Mouse (Mus musculus) myocyte (in vitro differentiated cells): ENCODE results near the gene Man2a2. TPM values are rescaled to one million over a fixed set of nuclear protein-coding genes. Genes with fewer than 3 reads are reported as not detected.

Experiments
- H3K27me3 ChIP-seq: one replicate; pipeline ENCODE4 v1.6.1; 2011; ENCODE audit not compliant: control insufficient read depth, insufficient read depth, insufficient read length
- H3K36me3 ChIP-seq: one replicate; pipeline ENCODE4 v1.6.1; 2011; ENCODE audit not compliant: control insufficient read depth, insufficient read depth
- H3K4me2 ChIP-seq: one replicate; pipeline ENCODE4 v1.6.1; 2011; ENCODE audit warnings: low read depth, control low read depth
- H3K4me3 ChIP-seq: one replicate; pipeline ENCODE4 v1.5.1; 2011; ENCODE audit warnings: mild to moderate bottlenecking, control low read depth, moderate library complexity
- H3K79me2 ChIP-seq: one replicate; pipeline ENCODE4 v1.6.1; 2011; ENCODE audit not compliant: control insufficient read depth, insufficient read depth
- H3ac ChIP-seq: one replicate; pipeline ENCODE4 v1.6.1; 2011; ENCODE audit not compliant: control insufficient read depth, insufficient read length
- CEBPB ChIP-seq: IDR thresholded peaks from 2 replicates; pipeline ENCODE4 v1.6.1; 2011; ENCODE audit warnings: mild to moderate bottlenecking, moderate library complexity; ENCODE audit not compliant: poor library complexity, insufficient read depth, severe bottlenecking
- E2F4 ChIP-seq: IDR thresholded peaks from one replicate; pipeline ENCODE4 v1.6.1; 2011; ENCODE audit warnings: mild to moderate bottlenecking, control low read depth, moderate library complexity; ENCODE audit not compliant: insufficient read depth
- MAX ChIP-seq: IDR thresholded peaks from one replicate; pipeline ENCODE4 v1.6.1; 2011; ENCODE audit warnings: low read depth, mild to moderate bottlenecking, control low read depth
- MYOD1 ChIP-seq, 3 experiments: IDR thresholded peaks; one replicate each; pipeline ENCODE4 v1.6.1; 2011; ENCODE audit warnings: control low read depth in 2 of 3, low read depth in 2 of 3, mild to moderate bottlenecking in 2 of 3, moderate library complexity in 1 of 3; ENCODE audit not compliant: insufficient read length in 2 of 3, control insufficient read depth in 1 of 3
- MYOG ChIP-seq, 3 experiments: IDR thresholded peaks; one replicate each; pipeline ENCODE4 v1.6.1; 2011; ENCODE audit warnings: control low read depth in 2 of 3, low read depth in 2 of 3, mild to moderate bottlenecking in 2 of 3; ENCODE audit not compliant: insufficient read length in 2 of 3, control insufficient read depth in 1 of 3, insufficient read depth in 1 of 3
- POLR2A ChIP-seq: IDR thresholded peaks from one replicate; pipeline ENCODE4 v1.6.1; 2011; ENCODE audit warnings: low read depth, mild to moderate bottlenecking, control low read depth, moderate library complexity; ENCODE audit not compliant: insufficient read length
- POLR2AphosphoS2 ChIP-seq: IDR thresholded peaks from one replicate; pipeline ENCODE4 v1.6.1; 2011; ENCODE audit warnings: low read depth, control low read depth; ENCODE audit not compliant: insufficient read length
- REST ChIP-seq: IDR thresholded peaks from one replicate; pipeline ENCODE4 v1.6.1; 2011; ENCODE audit warnings: mild to moderate bottlenecking, control low read depth, moderate library complexity; ENCODE audit not compliant: insufficient read depth, insufficient read length
- SRF ChIP-seq: IDR thresholded peaks from one replicate; pipeline ENCODE4 v1.6.1; 2011; ENCODE audit warnings: low read depth; ENCODE audit not compliant: control insufficient read depth, insufficient read length
- TCF12 ChIP-seq: IDR thresholded peaks from one replicate; pipeline ENCODE4 v1.6.1; 2011; ENCODE audit warnings: mild to moderate bottlenecking, control low read depth; ENCODE audit not compliant: poor library complexity, insufficient read depth, severe bottlenecking
- TCF3 ChIP-seq: IDR thresholded peaks from one replicate; pipeline ENCODE4 v1.6.1; 2011; ENCODE audit warnings: low read depth, control low read depth; ENCODE audit not compliant: insufficient read length
- USF1 ChIP-seq: IDR thresholded peaks from one replicate; pipeline ENCODE4 v1.6.1; 2011; ENCODE audit warnings: low read depth, mild to moderate bottlenecking, control low read depth, moderate library complexity
- polyA plus RNA-seq: library from polyadenylated mRNA; unstranded; fragments of >200 nt; fragmentation: generic; extraction: Trizol; gene quantifications from one replicate; pipeline ENCODE4 v1.2.1, GENCODE M21; 2012; ENCODE audit warnings: missing spikeins

Man2a2 gene
- polyA plus RNA-seq, 1 experiment, result 35.7 TPM

GRCm38 (mm10) chr7:80374733-80375132 is 3.6 kb upstream of the Man2a2 start:
- H3K4me3 ChIP-seq, result no peak overlapping the region
- H3K36me3 ChIP-seq, result no peaks in the 10 kb centered on the region
- H3K4me2 ChIP-seq, result peak overlapping the region; percentile 71
- H3K27me3 ChIP-seq, result no peaks in the 10 kb centered on the region
- no peaks in the 10 kb centered on the region for H3K79me2 ChIP-seq
- H3ac ChIP-seq, result no peak overlapping the region
- no peak for TF ChIP-seq CEBPB

- TF ChIP-seq TCF12 (no peak), MYOG (IDR thresholded peaks at IDR 0.05; ENCODE audit: control insufficient read depth in 1 of 3, insufficient read depth in 1 of 3, insufficient read length in 2 of 3, low read depth in 2 of 3) (peak in 2 of 3 experiments; percentile 5 to 59), MYOD1 (IDR thresholded peaks at IDR 0.05; ENCODE audit: control insufficient read depth in 1 of 3, insufficient read length in 2 of 3, low read depth in 2 of 3) (peak in 1 of 3 experiments; percentile 54)
- no peaks in the 10 kb centered on the region for H3K27me3 ChIP-seq
- no peaks in the 10 kb centered on the region for H3K79me2 ChIP-seq
- no peaks in the 10 kb centered on the region for H3K36me3 ChIP-seq
- H3K4me2 ChIP-seq, result no peak overlapping the region
- H3K4me3 ChIP-seq, result no peak overlapping the region
- H3ac ChIP-seq, result no peak overlapping the region
These were observed 3.1 kb upstream of the Man2a2 start for GRCm38 (mm10) chr7:80374280-80374679.

GRCm38 (mm10) chr7:80373850-80374249 is 2.7 kb upstream of the Man2a2 start:
- TF ChIP-seq MAX (no peak), POLR2AphosphoS2 (no peak), E2F4 (no peak), SRF (no peak), POLR2A (no peak), TCF3 (no peak), MYOD1 (IDR thresholded peaks at IDR 0.05; ENCODE audit: control insufficient read depth in 1 of 3, insufficient read length in 2 of 3, low read depth in 2 of 3) (no peak), MYOG (IDR thresholded peaks at IDR 0.05; ENCODE audit: control insufficient read depth in 1 of 3, insufficient read depth in 1 of 3, insufficient read length in 2 of 3, low read depth in 2 of 3) (no peak), CEBPB (no peak), TCF12 (no peak), REST (no peak), USF1 (no peak)
- Histone ChIP-seq H3K4me3 (no peak overlapping the region), H3K4me2 (no peak overlapping the region), H3ac (no peak overlapping the region), H3K79me2 (no peaks in the 10 kb centered on the region), H3K27me3 (no peaks in the 10 kb centered on the region), H3K36me3 (no peaks in the 10 kb centered on the region)

GRCm38 (mm10) chr7:80373352-80373751 is 2.2 kb upstream of the Man2a2 start:
- Histone ChIP-seq H3ac (no peak overlapping the region), H3K79me2 (no peaks in the 10 kb centered on the region)

GRCm38 (mm10) chr7:80372667-80373066 is 1.5 kb upstream of the Man2a2 start:
- Histone ChIP-seq H3K27me3 (no peaks in the 10 kb centered on the region), H3K36me3 (no peaks in the 10 kb centered on the region), H3ac (no peak overlapping the region), H3K79me2 (no peaks in the 10 kb centered on the region), H3K4me2 (no peak overlapping the region), H3K4me3 (no peak overlapping the region)
- TF ChIP-seq MYOG (IDR thresholded peaks at IDR 0.05; ENCODE audit: control insufficient read depth in 1 of 3, insufficient read depth in 1 of 3, insufficient read length in 2 of 3, low read depth in 2 of 3) (no peak), MAX (no peak), POLR2AphosphoS2 (no peak), CEBPB (no peak), USF1 (no peak), TCF3 (no peak), POLR2A (no peak), REST (no peak)

More at GRCm38 (mm10) chr7:80373352-80373751, 2.2 kb upstream of the Man2a2 start:
- no peaks in the 10 kb centered on the region for H3K36me3 ChIP-seq
- H3K4me2 ChIP-seq, result no peak overlapping the region
- TF ChIP-seq MYOG (IDR thresholded peaks at IDR 0.05; ENCODE audit: control insufficient read depth in 1 of 3, insufficient read depth in 1 of 3, insufficient read length in 2 of 3, low read depth in 2 of 3) (no peak), USF1 (no peak), POLR2AphosphoS2 (no peak), SRF (no peak), MYOD1 (IDR thresholded peaks at IDR 0.05; ENCODE audit: control insufficient read depth in 1 of 3, insufficient read length in 2 of 3, low read depth in 2 of 3) (no peak)
- no peak overlapping the region for H3K4me3 ChIP-seq
- H3K27me3 ChIP-seq, result no peaks in the 10 kb centered on the region

- H3K27me3 ChIP-seq, result no peaks in the 10 kb centered on the region
- H3ac ChIP-seq, result no peak overlapping the region
- TF ChIP-seq MAX (no peak), USF1 (no peak), REST (no peak), MYOD1 (IDR thresholded peaks at IDR 0.05; ENCODE audit: control insufficient read depth in 1 of 3, insufficient read length in 2 of 3, low read depth in 2 of 3) (no peak), TCF12 (no peak), POLR2A (no peak), SRF (no peak), MYOG (IDR thresholded peaks at IDR 0.05; ENCODE audit: control insufficient read depth in 1 of 3, insufficient read depth in 1 of 3, insufficient read length in 2 of 3, low read depth in 2 of 3) (no peak), E2F4 (no peak)
- no peak overlapping the region for H3K4me2 ChIP-seq
- H3K79me2 ChIP-seq, result no peaks in the 10 kb centered on the region
- no peaks in the 10 kb centered on the region for H3K36me3 ChIP-seq
- no peak overlapping the region for H3K4me3 ChIP-seq
These were observed 991 bp upstream of the Man2a2 start for GRCm38 (mm10) chr7:80372166-80372565.
